Comparison of ENCODE assay signal across 9 mouse cellular contexts in the genomic region with DNA sequence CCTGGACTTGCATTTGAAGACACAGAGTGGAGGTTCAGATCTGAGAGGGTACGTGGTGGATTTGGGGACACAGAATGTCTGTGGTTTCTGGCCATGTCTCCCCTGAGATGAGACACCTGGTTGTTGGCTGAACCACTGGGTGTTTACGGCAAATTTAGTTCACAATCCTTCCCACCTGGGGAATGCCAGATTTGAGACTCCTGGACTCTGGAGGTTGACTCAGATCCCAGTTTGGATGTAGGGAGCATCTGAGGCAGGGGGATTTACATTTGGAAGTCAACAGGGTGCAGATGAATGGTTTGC. TPM values are rescaled to one million over a fixed set of nuclear protein-coding genes. Genes with fewer than 3 reads are reported as not detected.
DNase-seq lines count a peak whose midpoint lies in the region; ATAC-seq and TF ChIP-seq lines count a peak whose summit lies in the region.
"Had no signal": no experiment of that assay in that cellular context is flagged by ENCODE, and none has a peak within 500 bp of the region (broad histone marks: within the 10 kb centered on the region; RNA-seq: fewer than 3 reads in every experiment).

No protein-coding gene starts in this region.

- H3K27me3 ChIP-seq in lung, postnatal 0 days (replicated peaks; ENCODE audit: insufficient read depth, low read length) = no peaks in the 10 kb centered on the region
- no peaks in the 10 kb centered on the region for H3K27me3 ChIP-seq in forebrain, embryonic 10.5 days (ENCODE audit: poor library complexity, severe bottlenecking)
- H3K27me3 ChIP-seq in limb, embryonic 11.5 days (ENCODE audit: control insufficient read depth, insufficient read depth, low read length) = no peaks in the 10 kb centered on the region

- H3K9me3 ChIP-seq in lung, postnatal 0 days (ENCODE audit: low read length) = no peaks in the 10 kb centered on the region
- H3K9me3 ChIP-seq in forebrain, embryonic 10.5 days = no peaks in the 10 kb centered on the region
- no peaks in the 10 kb centered on the region for H3K9me3 ChIP-seq in limb, embryonic 11.5 days (ENCODE audit: control insufficient read depth, low read length)

- peak overlapping the region; percentile 83 for H3K4me2 ChIP-seq in lung, postnatal 0 days (replicated peaks; ENCODE audit: low read depth, low read length)
- peak overlapping the region; percentile 82 for H3K4me2 ChIP-seq in limb, embryonic 11.5 days (ENCODE audit: low read depth, severe bottlenecking)

- no peaks in the 10 kb centered on the region for H3K36me3 ChIP-seq in lung, postnatal 0 days (ENCODE audit: insufficient read depth, low read length)
- H3K36me3 ChIP-seq in forebrain, embryonic 10.5 days (replicated peaks) = peaks cover 43% of the 10 kb centered on the region
- H3K36me3 ChIP-seq in limb, embryonic 11.5 days (ENCODE audit: control insufficient read depth, insufficient read depth, low read length) = 0 out of 2 replicates have a peak, but pooled peaks cover 5% of the 10 kb centered on the region

- 26% methylated on average over 2 of the region's 2 CpGs for WGBS in lung, postnatal 0 days
- 67% methylated on average over 2 of the region's 2 CpGs for WGBS in forebrain, embryonic 10.5 days
- 80% methylated on average over 2 of the region's 2 CpGs for WGBS in limb, embryonic 11.5 days
- 42% methylated on average over 2 of the region's 2 CpGs for WGBS in olfactory bulb, adult 2 months

- peak overlapping the region; percentile 82; the same call in 1 of the 2 replicates for H3K4me3 ChIP-seq in lung, postnatal 0 days (ENCODE audit: low read depth, low read length)
- H3K4me3 ChIP-seq in forebrain, embryonic 10.5 days = peak overlapping the region; percentile 92
- peak overlapping the region; percentile 65 for H3K4me3 ChIP-seq in limb, embryonic 11.5 days (ENCODE audit: low read depth, low read length)
- H3K4me3 ChIP-seq in olfactory bulb, adult 2 months (ENCODE audit: insufficient read depth, low read depth, low read length) = peak overlapping the region; percentile 91

- DNase-seq in lung, postnatal 0 days (ENCODE audit: low spot score) = no peak
- DNase-seq in lung, postnatal 4 days = no peak
- DNase-seq in forebrain, embryonic 10.5 days (ENCODE audit: extremely low spot score, low spot score) = no peak
- DNase-seq in limb, embryonic 11.5 days (ENCODE audit: low spot score) = no peak
- DNase-seq in gastrocnemius, postnatal 25 days = no peak
- DNase-seq in c-Kit-positive CD71-positive TER-119-positive erythroid progenitor cells, embryonic 14.5 days (ENCODE audit: low spot score) = no peak
- no peak for DNase-seq in urinary bladder, postnatal 36 days (ENCODE audit: low spot score in 2 of 2)

- peaks cover 15% of the 10 kb centered on the region; the same call in 1 of the 2 replicates for H3K4me1 ChIP-seq in lung, postnatal 0 days (ENCODE audit: insufficient read depth, low read depth, low read length)
- peaks cover 39% of the 10 kb centered on the region for H3K4me1 ChIP-seq in forebrain, embryonic 10.5 days
- H3K4me1 ChIP-seq in limb, embryonic 11.5 days (ENCODE audit: control insufficient read depth, insufficient read depth, low read length) = peaks cover 13% of the 10 kb centered on the region
- H3K4me1 ChIP-seq in olfactory bulb, adult 2 months (ENCODE audit: control insufficient read depth, insufficient read depth, low read length) = peaks cover 20% of the 10 kb centered on the region

- H3K9ac ChIP-seq in lung, postnatal 0 days (replicated peaks; ENCODE audit: low read depth) = peak overlapping the region; percentile 88
- H3K9ac ChIP-seq in limb, embryonic 11.5 days (ENCODE audit: low read length) = peak overlapping the region; percentile 75

- H3K27ac ChIP-seq in lung, postnatal 0 days (ENCODE audit: low read length) = peak overlapping the region; percentile 43; the same call in 1 of the 2 replicates
- H3K27ac ChIP-seq in forebrain, embryonic 10.5 days = peak overlapping the region; percentile 98
- H3K27ac ChIP-seq in limb, embryonic 11.5 days (replicated peaks; ENCODE audit: low read depth, low read length) = peak overlapping the region; percentile 30; the same call in 1 of the 2 replicates
- H3K27ac ChIP-seq in olfactory bulb, adult 2 months (ENCODE audit: insufficient read depth, low read depth, low read length) = no peak overlapping the region

- no peak for TF ChIP-seq CTCF in lung, postnatal 0 days (IDR thresholded peaks at IDR 0.05)
- TF ChIP-seq CTCF in olfactory bulb, adult 2 months (IDR thresholded peaks at IDR 0.05; ENCODE audit: insufficient read depth, low read depth, low read length) = no peak

- no peak for ATAC-seq in lung, postnatal 0 days
- no peak for ATAC-seq in limb, embryonic 11.5 days (ENCODE audit: insufficient number of reproducible peaks, low FRiP score, low TSS enrichment, low read depth)

- TF ChIP-seq POLR2A in olfactory bulb, adult 2 months (IDR thresholded peaks at IDR 0.05; ENCODE audit: insufficient read depth, low read depth, low read length) = no peak

- TF ChIP-seq EP300 in lung, postnatal 0 days (IDR thresholded peaks at IDR 0.05) = no peak

RNA-seq across cellular contexts. Expression of gene Fzr1, which starts 1.0 kb away (rescaled TPM):
- polyA plus RNA-seq in lung, postnatal 0 days (2015; fragmentation: Nextera tagmentation; extraction: Ambion mirVana) = 39.5 and 39.7 TPM in 2 replicates
- polyA plus RNA-seq in forebrain, embryonic 10.5 days (2016; fragmentation: Nextera tagmentation; extraction: Ambion mirVana) = 135 and 139 TPM in 2 replicates
- 107 and 119 TPM in 2 replicates for polyA plus RNA-seq in limb, embryonic 11.5 days (2014; fragmentation: Nextera tagmentation; extraction: Ambion mirVana)
- polyA plus RNA-seq in olfactory bulb, adult 2 months (2012; ENCODE audit: insufficient read depth, insufficient read length, low replicate concordance, missing spikeins) = not detected in 2 replicates
- total RNA-seq in gastrocnemius, postnatal 25 days (2021) = 10 to 100 TPM; 13.5 to 14.0 TPM

RNA-seq across cellular contexts. Expression of gene Dohh, which starts 6.9 kb away (rescaled TPM):
- polyA plus RNA-seq in lung, postnatal 0 days (2015; fragmentation: Nextera tagmentation; extraction: Ambion mirVana) = 49.4 and 55.2 TPM in 2 replicates
- 96.8 and 97.9 TPM in 2 replicates for polyA plus RNA-seq in forebrain, embryonic 10.5 days (2016; fragmentation: Nextera tagmentation; extraction: Ambion mirVana)
- polyA plus RNA-seq in limb, embryonic 11.5 days (2014; fragmentation: Nextera tagmentation; extraction: Ambion mirVana) = 53.7 and 55.7 TPM in 2 replicates
- polyA plus RNA-seq in olfactory bulb, adult 2 months (2012; ENCODE audit: insufficient read depth, insufficient read length, low replicate concordance, missing spikeins) = not detected in 2 replicates
- total RNA-seq in gastrocnemius, postnatal 25 days (2021) = 10 to 100 TPM; 41.1 to 41.2 TPM

RNA-seq across cellular contexts. Expression of gene Gm48551, which starts 7.0 kb away (rescaled TPM):
- 2.4 and 3.0 TPM in 2 replicates for polyA plus RNA-seq in lung, postnatal 0 days (2015; fragmentation: Nextera tagmentation; extraction: Ambion mirVana)
- polyA plus RNA-seq in forebrain, embryonic 10.5 days (2016; fragmentation: Nextera tagmentation; extraction: Ambion mirVana) = 2.6 and 3.1 TPM in 2 replicates
- 2.1 and 2.8 TPM in 2 replicates for polyA plus RNA-seq in limb, embryonic 11.5 days (2014; fragmentation: Nextera tagmentation; extraction: Ambion mirVana)
- not detected in 2 replicates for polyA plus RNA-seq in olfactory bulb, adult 2 months (2012; ENCODE audit: insufficient read depth, insufficient read length, low replicate concordance, missing spikeins)
- total RNA-seq in gastrocnemius, postnatal 25 days (2021) = 1 to 10 TPM in 1 of 2 experiments, under 1 TPM in 1; 0.78 to 1.0 TPM

RNA-seq across cellular contexts. Expression of gene Gm48552, which starts 11.5 kb away (rescaled TPM):
- 0.20 and 0.63 TPM in 2 replicates for polyA plus RNA-seq in lung, postnatal 0 days (2015; fragmentation: Nextera tagmentation; extraction: Ambion mirVana)
- 0.78 and 1.4 TPM in 2 replicates for polyA plus RNA-seq in forebrain, embryonic 10.5 days (2016; fragmentation: Nextera tagmentation; extraction: Ambion mirVana)
- polyA plus RNA-seq in limb, embryonic 11.5 days (2014; fragmentation: Nextera tagmentation; extraction: Ambion mirVana) = 0.40 and 1.0 TPM in 2 replicates
- not detected in 2 replicates for polyA plus RNA-seq in olfactory bulb, adult 2 months (2012; ENCODE audit: insufficient read depth, insufficient read length, low replicate concordance, missing spikeins)
- under 1 TPM in 1 of 2 experiments, not detected in 1; 0.59 TPM for total RNA-seq in gastrocnemius, postnatal 25 days (2021)
- total RNA-seq: liver, adult 2 months had no signal

RNA-seq across cellular contexts. Expression of gene 4930404N11Rik, which starts 11.7 kb away (rescaled TPM):
- 5.4 and 6.6 TPM in 2 replicates for polyA plus RNA-seq in lung, postnatal 0 days (2015; fragmentation: Nextera tagmentation; extraction: Ambion mirVana)
- 0.35 and 0.52 TPM in 2 replicates for polyA plus RNA-seq in forebrain, embryonic 10.5 days (2016; fragmentation: Nextera tagmentation; extraction: Ambion mirVana)
- polyA plus RNA-seq in limb, embryonic 11.5 days (2014; fragmentation: Nextera tagmentation; extraction: Ambion mirVana) = 0.21 and 0.45 TPM in 2 replicates
- polyA plus RNA-seq in olfactory bulb, adult 2 months (2012; ENCODE audit: insufficient read depth, insufficient read length, low replicate concordance, missing spikeins) = not detected in 2 replicates
- under 1 TPM; 0.48 to 0.49 TPM for total RNA-seq in gastrocnemius, postnatal 25 days (2021)
- total RNA-seq: liver, adult 2 months had no signal

Comparison
In these comparisons a context has a peak if more than half of its experiments do, and no peak if none do; other contexts are left out.
1. RNA of gene Dohh, which starts 6.9 kb away (polyA plus RNA-seq): 96.8 to 97.9 TPM in forebrain, embryonic 10.5 days, 53.7 to 55.7 TPM in limb, embryonic 11.5 days and 49.4 to 55.2 TPM in lung, postnatal 0 days; not detected in olfactory bulb, adult 2 months; every median in the first group is over 10 times any median in the second.
2. Peak in every context shown above with its lines, with median percentiles within 50 percentile points of each other: H3K4me3 ChIP-seq.